In the genomic region with DNA sequence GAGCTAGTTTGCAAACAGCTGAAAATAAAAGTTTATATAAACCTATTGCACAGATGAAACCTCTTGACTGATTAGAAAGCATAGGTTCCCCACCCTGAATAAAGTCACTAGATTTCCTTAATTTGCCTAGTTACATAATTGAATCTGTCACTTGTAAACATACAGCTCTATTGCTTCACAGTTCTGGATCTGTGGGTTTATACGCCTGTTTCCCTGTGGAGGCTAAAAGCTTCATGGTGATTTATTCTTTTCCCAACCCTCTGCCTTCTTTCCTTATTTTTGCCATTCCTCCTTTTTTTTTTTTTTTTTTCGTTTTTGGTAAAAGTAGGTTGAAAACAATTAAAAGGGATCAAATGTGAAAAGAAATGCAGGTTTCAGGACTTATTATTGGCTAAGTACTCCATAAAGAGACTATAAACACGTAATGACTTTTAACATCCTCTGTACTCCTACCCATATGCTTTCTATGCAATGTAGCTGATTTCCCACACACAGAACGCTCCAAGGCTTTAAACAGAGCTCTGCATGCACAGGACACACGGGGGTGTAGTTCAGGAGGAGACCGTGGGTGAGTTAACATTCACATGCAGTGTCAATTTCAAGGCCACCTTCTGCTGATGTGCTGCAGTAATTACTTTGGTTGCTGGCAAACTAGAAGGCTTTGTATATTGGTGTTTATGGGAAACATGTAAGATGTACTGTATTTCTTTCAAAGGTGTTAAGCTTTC, we compare ENCODE assay signal across 24 mouse cellular contexts. TPM values are rescaled to one million over a fixed set of nuclear protein-coding genes. Genes with fewer than 3 reads are reported as not detected.
DNase-seq lines count a peak whose midpoint lies in the region; ATAC-seq and TF ChIP-seq lines count a peak whose summit lies in the region.
"Had no signal": no experiment of that assay in that cellular context is flagged by ENCODE, and none has a peak within 500 bp of the region (broad histone marks: within the 10 kb centered on the region; RNA-seq: fewer than 3 reads in every experiment).

No protein-coding gene starts in this region.

- H3K9me3 ChIP-seq in kidney, postnatal 0 days (replicated peaks; ENCODE audit: low read length), result no peaks in the 10 kb centered on the region
- H3K9me3 ChIP-seq in hindbrain, embryonic 10.5 days, result no peaks in the 10 kb centered on the region
- H3K9me3 ChIP-seq: embryonic facial prominence, embryonic 15.5 days; forebrain, embryonic 10.5 days; heart, embryonic 10.5 days; hindbrain, embryonic 13.5 days had no signal

- no peak overlapping the region for H3K4me3 ChIP-seq in kidney, postnatal 0 days (replicated peaks; ENCODE audit: low read depth, low read length)
- H3K4me3 ChIP-seq in hindbrain, embryonic 10.5 days, result no peak overlapping the region
- H3K4me3 ChIP-seq: embryonic facial prominence, embryonic 15.5 days; erythroblast, embryonic 14.5 days; forebrain, embryonic 10.5 days; gastrocnemius, adult 2 months; heart, embryonic 10.5 days; hindbrain, embryonic 13.5 days had no signal

- no peaks in the 10 kb centered on the region for H3K36me3 ChIP-seq in kidney, postnatal 0 days (ENCODE audit: insufficient read depth, low read length)
- no peaks in the 10 kb centered on the region for H3K36me3 ChIP-seq in hindbrain, embryonic 10.5 days
- H3K36me3 ChIP-seq: embryonic facial prominence, embryonic 15.5 days; forebrain, embryonic 10.5 days; heart, embryonic 10.5 days; hindbrain, embryonic 13.5 days had no signal

- DNase-seq in kidney, postnatal 0 days (ENCODE audit: low spot score), result peak; percentile 3
- DNase-seq in kidney, adult 8-10 months, result no peak
- peak; percentile 20 to 23 for DNase-seq in left cerebral cortex, adult 9 months (ENCODE audit: low spot score in 2 of 2)
- no peak for DNase-seq in left cerebral cortex, adult 11 months (ENCODE audit: low spot score)
- peak; percentile 15 to 23 for DNase-seq in right cerebral cortex, adult 2 months (ENCODE audit: low spot score in 2 of 2)
- DNase-seq in right cerebral cortex, postnatal 4 days, result no peak
- DNase-seq in telencephalon, adult 2 months (ENCODE audit: low read depth, low spot score), result peak; percentile 48
- DNase-seq in hindbrain, embryonic 10.5 days (ENCODE audit: low spot score), result no peak
- DNase-seq: adrenal gland, adult 8-10 months; adrenal gland, postnatal 36 days; cerebellum, adult 11 months; cerebellum, adult 8-10 months; cerebellum, postnatal 14 days; embryo, embryonic 11 days; gastrocnemius, adult 2 months; gastrocnemius, postnatal 25 days; heart, postnatal 10 days; heart, postnatal 4 days had no signal

- H3K27me3 ChIP-seq in kidney, postnatal 0 days (ENCODE audit: insufficient read depth, low read length), result no peaks in the 10 kb centered on the region
- H3K27me3 ChIP-seq in hindbrain, embryonic 10.5 days (ENCODE audit: insufficient read depth, poor library complexity, severe bottlenecking), result no peaks in the 10 kb centered on the region
- H3K27me3 ChIP-seq: embryonic facial prominence, embryonic 15.5 days; hindbrain, embryonic 13.5 days had no signal

- no peak overlapping the region for H3K9ac ChIP-seq in kidney, postnatal 0 days (ENCODE audit: low read depth, low read length)
- H3K9ac ChIP-seq: embryonic facial prominence, embryonic 15.5 days; hindbrain, embryonic 13.5 days had no signal

- WGBS in kidney, postnatal 0 days, result 37% methylated on average over 6 of the region's 6 CpGs
- WGBS in hindbrain, embryonic 10.5 days, result 72% methylated on average over 6 of the region's 6 CpGs

- no peaks in the 10 kb centered on the region for H3K4me1 ChIP-seq in kidney, postnatal 0 days (replicated peaks; ENCODE audit: insufficient read depth, low read length)
- no peaks in the 10 kb centered on the region for H3K4me1 ChIP-seq in hindbrain, embryonic 10.5 days (replicated peaks)
- H3K4me1 ChIP-seq: embryonic facial prominence, embryonic 15.5 days; heart, embryonic 10.5 days; hindbrain, embryonic 13.5 days had no signal

- no peak for TF ChIP-seq CTCF in kidney, postnatal 0 days (IDR thresholded peaks at IDR 0.05; ENCODE audit: low read depth)

- H3K27ac ChIP-seq in kidney, postnatal 0 days, result no peak overlapping the region
- no peak overlapping the region for H3K27ac ChIP-seq in hindbrain, embryonic 10.5 days
- H3K27ac ChIP-seq: embryonic facial prominence, embryonic 15.5 days; forebrain, embryonic 10.5 days; gastrocnemius, adult 2 months; heart, embryonic 10.5 days; hindbrain, embryonic 13.5 days had no signal

- no peak overlapping the region for H3K4me2 ChIP-seq in kidney, postnatal 0 days (ENCODE audit: low read length)
- H3K4me2 ChIP-seq: embryonic facial prominence, embryonic 15.5 days; hindbrain, embryonic 13.5 days had no signal

- ATAC-seq in kidney, postnatal 0 days (replicated peaks; ENCODE audit: low FRiP score, low read depth), result no peak
- ATAC-seq: forebrain, embryonic 14.5 days had no signal

RNA-seq across cellular contexts. Expression of a gene that starts 20.6 kb away (rescaled TPM):
- polyA plus RNA-seq in kidney, postnatal 0 days (2015; fragmentation: Nextera tagmentation; extraction: Ambion mirVana), result 103 and 105 TPM in 2 replicates
- polyA plus RNA-seq in hindbrain, embryonic 10.5 days (2016; fragmentation: Nextera tagmentation; extraction: Ambion mirVana), result 78.9 and 79.2 TPM in 2 replicates

RNA-seq across cellular contexts. Expression of a gene that starts 43.4 kb away (rescaled TPM):
- 23.2 and 24.0 TPM in 2 replicates for polyA plus RNA-seq in kidney, postnatal 0 days (2015; fragmentation: Nextera tagmentation; extraction: Ambion mirVana)
- 25.8 and 31.0 TPM in 2 replicates for polyA plus RNA-seq in hindbrain, embryonic 10.5 days (2016; fragmentation: Nextera tagmentation; extraction: Ambion mirVana)
- polyA plus RNA-seq: erythroblast, embryonic 14.5 days had no signal

Comparison
In these comparisons a context has a peak if more than half of its experiments do, and no peak if none do; other contexts are left out.
1. DNase-seq: peak in kidney, postnatal 0 days (single experiment), left cerebral cortex, adult 9 months (2 of 2), right cerebral cortex, adult 2 months (2 of 2) and telencephalon, adult 2 months (single experiment); none in kidney, adult 8-10 months (0 of 2), left cerebral cortex, adult 11 months (single experiment), right cerebral cortex, postnatal 4 days (single experiment) and hindbrain, embryonic 10.5 days (single experiment).